Mouse (Mus musculus) heart, postnatal 0 days (tissue): ENCODE measurements at regions not wholly inside any gene's neighbourhood (a gene's known extent, or its start where the extent isn't known, plus 50 kb on each side); places are given as distances from the start of the nearest gene placed in this dataset.

Experiments used
- ATAC-seq: fragments of 200-750 bp; cut with Nextera tagmentation; 2 replicates; pipeline ENCODE4 v1.8.0; 2017; ENCODE audit warnings: low read depth, moderate number of reproducible peaks, moderate library complexity; ENCODE audit not compliant: insufficient read depth
- DNase-seq: peaks from one replicate; pipeline ENCODE4 v3.0.0-alpha.2; 2016; ENCODE audit warnings: low spot score
- H3K27ac ChIP-seq: fragments of 300-500 bp; sonication (generic); 2 replicates; pipeline ENCODE4 v1.5.1; 2014; ENCODE audit warnings: low read depth, mild to moderate bottlenecking
- H3K27me3 ChIP-seq: fragments of 300-500 bp; sonication (generic); 2 replicates; pipeline ENCODE4 v1.6.1; 2014; ENCODE audit warnings: low read length, mixed read lengths; ENCODE audit not compliant: control insufficient read depth, insufficient read depth
- H3K36me3 ChIP-seq: fragments of 300-500 bp; sonication (generic); replicated peaks from 2 replicates; pipeline ENCODE4 v1.6.1; 2014; ENCODE audit warnings: low read length, mixed read lengths; ENCODE audit not compliant: control insufficient read depth, insufficient read depth
- H3K4me1 ChIP-seq: fragments of 300-500 bp; sonication (generic); 2 replicates; pipeline ENCODE4 v1.6.1; 2014; ENCODE audit warnings: antibody characterized with exemption; ENCODE audit not compliant: control insufficient read depth, insufficient read depth
- H3K4me2 ChIP-seq: fragments of 300-500 bp; sonication (generic); 2 replicates; pipeline ENCODE4 v1.6.1; 2014; ENCODE audit warnings: low read depth, mild to moderate bottlenecking, low read length, moderate library complexity
- H3K4me3 ChIP-seq: fragments of 300-500 bp; sonication (generic); 2 replicates; pipeline ENCODE4 v1.5.1; 2014; ENCODE audit warnings: low read depth, low read length
- H3K9ac ChIP-seq: fragments of 300-500 bp; sonication (generic); replicated peaks from 2 replicates; pipeline ENCODE4 v1.6.1; 2014; ENCODE audit warnings: low read depth, low read length, mixed read lengths
- H3K9me3 ChIP-seq: fragments of 300-500 bp; sonication (generic); replicated peaks from 2 replicates; pipeline ENCODE4 v1.6.1; 2016; ENCODE audit warnings: low read length; ENCODE audit not compliant: control insufficient read depth
- CTCF ChIP-seq: IDR thresholded peaks from 2 replicates; pipeline ENCODE4 v1.5.1; 2016; ENCODE audit warnings: antibody characterized with exemption, control low read depth, low read depth
- EP300 ChIP-seq: IDR thresholded peaks from 2 replicates; pipeline ENCODE4 v1.6.1; 2016; ENCODE audit warnings: antibody characterized with exemption, low read depth
- WGBS: fragments of 180-500 bp; shearing (Covaris S2); extraction: QIAGEN DNeasy Blood & Tissue Kit; methylation state at CpG from one replicate; pipeline ENCODE4 v1.1.7; 2014; 5-methylcytosine and 5-hydroxymethylcytosine counted together

DNA sequence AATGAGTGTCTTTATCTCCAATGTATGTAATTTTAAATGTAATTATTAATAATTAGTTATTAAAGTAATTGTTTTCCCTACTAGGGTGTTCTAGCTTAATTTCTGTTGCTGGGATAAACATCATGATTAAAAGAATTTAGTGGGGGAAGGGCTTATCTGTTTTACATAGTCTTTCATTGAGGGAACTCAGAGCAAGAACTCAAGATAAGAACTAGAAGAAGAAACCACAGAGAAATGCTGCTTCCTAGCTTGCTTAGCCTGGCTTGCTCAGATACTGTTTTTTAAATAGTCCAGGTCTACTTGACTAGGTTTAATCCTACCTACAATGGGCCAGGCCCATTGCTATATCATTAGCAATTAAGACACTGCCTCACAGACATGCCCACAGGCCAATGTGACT lies 400.3 kb downstream of the Sqor start:
- TF ChIP-seq CTCF (no peak), EP300 (no peak)
- Histone ChIP-seq H3K9ac (no peak overlapping the region), H3K4me1 (no peaks in the 10 kb centered on the region), H3K36me3 (no peaks in the 10 kb centered on the region), H3K27me3 (no peaks in the 10 kb centered on the region), H3K27ac (no peak overlapping the region), H3K4me3 (no peak overlapping the region), H3K9me3 (no peaks in the 10 kb centered on the region), H3K4me2 (no peak overlapping the region)
- ATAC-seq (no peak), DNase-seq (no peak)

DNA sequence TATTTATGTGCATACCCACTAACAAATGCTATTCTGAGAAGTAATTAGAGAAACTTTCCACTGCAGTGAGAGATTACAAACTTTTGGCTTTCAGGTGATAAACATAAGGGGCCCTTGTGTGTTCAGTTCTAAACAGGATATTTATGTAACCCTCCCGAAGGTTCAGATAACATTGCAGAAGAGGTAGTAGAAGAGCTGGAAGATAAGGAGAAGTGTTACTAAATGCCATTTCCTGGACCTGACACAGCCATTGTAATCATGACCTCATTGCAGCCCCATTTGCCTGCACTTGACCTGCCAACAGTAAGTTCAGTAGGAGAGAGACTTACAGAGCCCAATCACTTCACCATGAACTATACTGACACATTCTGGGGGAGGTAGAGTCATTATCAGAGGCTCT lies 405.6 kb downstream of the Sqor start:
- H3K4me2 ChIP-seq, result no peak overlapping the region
- no peak overlapping the region for H3K9ac ChIP-seq
- no peak overlapping the region for H3K4me3 ChIP-seq
- H3K9me3 ChIP-seq, result no peaks in the 10 kb centered on the region
- DNase-seq, result no peak
- peak overlapping the region; percentile 37 for H3K27ac ChIP-seq
- H3K4me1 ChIP-seq, result peaks cover 6% of the 10 kb centered on the region; the same call in 1 of the 2 replicates
- TF ChIP-seq CTCF, result no peak
- TF ChIP-seq EP300, result no peak
- WGBS, result 6% methylated on average over 1 of the region's 1 CpGs
- H3K36me3 ChIP-seq, result no peaks in the 10 kb centered on the region
- H3K27me3 ChIP-seq, result no peaks in the 10 kb centered on the region
- ATAC-seq, result peak; percentile 71

DNA sequence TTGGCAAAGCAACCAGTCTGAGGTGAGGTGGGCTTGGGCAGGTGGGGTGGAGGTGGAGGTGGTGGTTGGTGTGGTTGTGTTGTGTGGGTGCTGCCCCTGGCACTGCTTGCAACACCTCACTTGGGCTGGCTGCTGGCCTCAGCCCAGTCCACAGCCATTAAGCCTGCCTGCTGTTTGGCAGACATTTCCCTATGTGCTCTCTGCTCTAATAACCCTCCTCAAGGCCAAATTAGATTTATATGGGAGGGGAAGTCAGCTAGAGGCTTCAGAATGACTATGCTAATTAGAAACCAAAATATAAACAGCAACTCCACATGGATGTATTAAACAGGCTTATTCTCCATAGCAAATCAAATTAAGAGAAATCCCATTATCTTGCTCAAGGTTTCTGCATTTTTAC lies 417.2 kb downstream of the Sqor start:
- H3K27me3 ChIP-seq, result no peaks in the 10 kb centered on the region
- no peaks in the 10 kb centered on the region for H3K36me3 ChIP-seq
- H3K4me2 ChIP-seq, result no peak overlapping the region
- no peak overlapping the region for H3K27ac ChIP-seq
- TF ChIP-seq CTCF (no peak), EP300 (no peak)
- no peak overlapping the region for H3K9ac ChIP-seq
- no peaks in the 10 kb centered on the region for H3K4me1 ChIP-seq
- no peaks in the 10 kb centered on the region for H3K9me3 ChIP-seq
- DNase-seq (no peak), ATAC-seq (no peak)
- H3K4me3 ChIP-seq, result no peak overlapping the region

DNA sequence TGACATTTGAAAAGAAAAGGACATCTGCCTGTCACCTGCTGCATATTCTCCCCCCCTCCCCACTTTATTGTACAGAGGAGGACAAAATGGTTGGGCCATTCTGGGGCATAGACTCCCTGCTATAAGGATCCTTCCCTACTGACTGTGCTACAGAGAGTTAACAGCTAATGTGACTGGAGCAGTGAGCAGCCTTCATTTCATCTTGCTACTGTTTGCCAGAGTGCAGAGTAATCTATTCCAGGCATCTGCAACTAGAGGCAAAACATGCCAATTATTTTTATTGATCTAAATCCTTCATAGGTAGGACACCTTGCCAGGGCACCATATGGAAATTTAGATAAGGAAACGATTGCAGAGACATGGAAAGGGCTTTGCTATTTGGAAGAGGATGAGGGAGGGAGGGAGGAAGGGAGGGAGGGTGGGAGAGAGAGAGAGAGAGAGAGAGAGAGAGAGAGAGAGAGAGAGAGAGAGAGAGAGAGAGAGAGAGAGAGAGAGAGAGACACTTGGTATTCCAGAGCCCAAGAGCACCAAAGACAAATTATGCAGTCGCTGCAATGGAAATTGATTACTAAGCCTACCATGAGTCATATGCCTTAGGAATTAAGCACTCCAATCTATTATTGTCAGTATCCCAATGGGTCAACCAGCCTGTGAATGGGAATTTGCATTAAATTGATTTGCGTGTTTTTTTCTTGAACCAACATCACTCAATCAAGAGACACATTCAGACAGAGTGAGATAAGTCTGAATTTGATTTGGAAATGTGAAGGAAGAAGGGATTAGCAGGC lies 426.0 kb downstream of the Sqor start:
- no peaks in the 10 kb centered on the region for H3K27me3 ChIP-seq
- no peaks in the 10 kb centered on the region for H3K4me1 ChIP-seq
- no peak overlapping the region for H3K9ac ChIP-seq
- H3K4me2 ChIP-seq, result no peak overlapping the region
- H3K4me3 ChIP-seq, result no peak overlapping the region
- ATAC-seq (no peak), DNase-seq (no peak)
- no peak overlapping the region for H3K27ac ChIP-seq
- WGBS, result 51% methylated on average over 3 of the region's 3 CpGs
- no peaks in the 10 kb centered on the region for H3K9me3 ChIP-seq
- TF ChIP-seq CTCF, result no peak
- H3K36me3 ChIP-seq, result no peaks in the 10 kb centered on the region

DNA sequence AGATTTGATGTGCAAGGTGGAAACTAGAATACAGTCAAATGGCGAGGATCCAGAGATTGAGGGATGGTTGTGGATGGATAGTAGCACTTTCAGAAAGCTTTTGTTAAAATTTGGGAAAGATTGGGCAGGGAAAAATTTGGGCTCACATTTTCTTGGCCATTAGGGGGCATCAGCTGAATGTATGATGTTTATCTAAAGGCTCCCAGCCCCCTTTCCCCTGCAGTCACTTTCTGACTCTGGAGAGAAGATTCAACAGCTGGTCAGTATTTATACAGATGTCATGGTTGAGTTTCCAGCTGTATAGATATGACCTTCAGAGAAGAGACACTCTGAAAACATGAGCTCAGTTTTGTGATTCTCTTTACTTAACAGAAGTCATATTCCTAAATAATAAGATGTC lies 429.5 kb downstream of the Sqor start:
- H3K9me3 ChIP-seq, result no peaks in the 10 kb centered on the region
- ATAC-seq (no peak), DNase-seq (no peak)
- no peak for TF ChIP-seq CTCF
- no peak for TF ChIP-seq EP300
- H3K4me3 ChIP-seq, result no peak overlapping the region
- no peaks in the 10 kb centered on the region for H3K27me3 ChIP-seq
- no peak overlapping the region for H3K4me2 ChIP-seq
- H3K9ac ChIP-seq, result no peak overlapping the region
- H3K4me1 ChIP-seq, result no peaks in the 10 kb centered on the region
- no peak overlapping the region for H3K27ac ChIP-seq
- no peaks in the 10 kb centered on the region for H3K36me3 ChIP-seq
- WGBS, result 50% methylated on average over 1 of the region's 1 CpGs
